Mouse (Mus musculus) heart, postnatal 36 days (tissue): ENCODE measurements around the gene Gpr156. TPM values are rescaled to one million over a fixed set of nuclear protein-coding genes. Genes with fewer than 3 reads are reported as not detected.

ENCODE experiments used
- DNase-seq, 2 experiments: peaks; one replicate each; pipeline ENCODE4 v3.0.0; 2021 to 2022
- intact Hi-C: fragments of 180-260 bp; cut with DNase I; formaldehyde crosslinking; loops from one replicate; pipeline ENCODE4 v1.15.1; 2025
- total RNA-seq, 2 experiments: library from RNA; stranded (reverse); gene quantifications; 2 replicates each; pipeline ENCODE4 v1.2.3; 2021

Gene Gpr156
- total RNA-seq, 2 experiments from 2014 or later: not detected

- DNase-seq: no peak
- intact Hi-C loops: no loop called here
Observed at GRCm38 (mm10) chr16:37911086-37911485, 5.2 kb upstream of the Gpr156 start.

- DNase-seq: no peak
- intact Hi-C loops: no loop called here
Observed at GRCm38 (mm10) chr16:37916818-37917201, 514 bp downstream of the Gpr156 start.

GRCm38 (mm10) chr16:37919000-37919399, 2.7 kb downstream of the Gpr156 start:
- intact Hi-C loops: no loop called here
- no peak for DNase-seq

GRCm38 (mm10) chr16:37920842-37921409, 4.6 kb downstream of the Gpr156 start:
- intact Hi-C loops: no loop called here
- DNase-seq: no peak

GRCm38 (mm10) chr16:37926087-37926486, 9.8 kb downstream of the Gpr156 start:
- intact Hi-C loops: no loop called here
- DNase-seq: no peak

GRCm38 (mm10) chr16:37927117-37927516, 10.8 kb downstream of the Gpr156 start:
- intact Hi-C loops: no loop called here
- no peak for DNase-seq

GRCm38 (mm10) chr16:37929006-37929405, 12.7 kb downstream of the Gpr156 start:
- intact Hi-C loops: no loop called here

GRCm38 (mm10) chr16:37929626-37930025, 13.3 kb downstream of the Gpr156 start:
- DNase-seq: no peak
- intact Hi-C loops: no loop called here

More at GRCm38 (mm10) chr16:37929006-37929405, 12.7 kb downstream of the Gpr156 start:
- DNase-seq: no peak

GRCm38 (mm10) chr16:37934932-37935331, 18.6 kb downstream of the Gpr156 start:
- DNase-seq: no peak
- intact Hi-C loops: no loop called here

- intact Hi-C loops: no loop called here
- DNase-seq: no peak
Observed at GRCm38 (mm10) chr16:37937276-37937675, 21.0 kb downstream of the Gpr156 start.

- intact Hi-C loops: no loop called here
- no peak for DNase-seq
Observed at GRCm38 (mm10) chr16:37938125-37939081, 22.1 kb downstream of the Gpr156 start.

GRCm38 (mm10) chr16:37939082-37939863, 23.0 kb downstream of the Gpr156 start:
- intact Hi-C loops: no loop called here

GRCm38 (mm10) chr16:37940291-37940690, 24.0 kb downstream of the Gpr156 start:
- intact Hi-C loops: no loop called here
- DNase-seq: no peak

More at GRCm38 (mm10) chr16:37939082-37939863, 23.0 kb downstream of the Gpr156 start:
- DNase-seq: no peak

GRCm38 (mm10) chr16:37943701-37944100, 27.4 kb downstream of the Gpr156 start:
- DNase-seq: no peak
- intact Hi-C loops: no loop called here

GRCm38 (mm10) chr16:37945031-37945796, 28.9 kb downstream of the Gpr156 start:
- DNase-seq: no peak

GRCm38 (mm10) chr16:37947160-37947559, 30.9 kb downstream of the Gpr156 start:
- intact Hi-C loops: loop anchor here (1.0 to 5.0 kb wide), 4 partner anchors 80 to 840 kb away; partner anchors contain the start of gene Lrrc58
- DNase-seq: peak; percentile 66 to 69

More at GRCm38 (mm10) chr16:37945031-37945796, 28.9 kb downstream of the Gpr156 start:
- intact Hi-C loops: loop anchor here (5.0 kb wide), 2 partner anchors 78 to 838 kb away; partner anchors contain the start of gene Lrrc58

GRCm38 (mm10) chr16:37948365-37948764, 32.1 kb downstream of the Gpr156 start:
- no peak for DNase-seq
- intact Hi-C loops: loop anchor here (5.0 kb wide), 2 partner anchors 81 to 841 kb away; partner anchors contain the start of gene Lrrc58

GRCm38 (mm10) chr16:37951171-37951570, 34.9 kb downstream of the Gpr156 start:
- DNase-seq: no peak
- intact Hi-C loops: no loop called here

GRCm38 (mm10) chr16:37953186-37953585, 36.9 kb downstream of the Gpr156 start:
- DNase-seq: no peak
- intact Hi-C loops: no loop called here
